Mouse (Mus musculus) natural killer cell, adult 2 months (primary cell): ENCODE data around the gene E330021D16Rik.

ENCODE experiments used
- DNase-seq, 2 experiments: peaks; one replicate each; pipeline ENCODE4 v3.0.0; 2022; ENCODE audit warnings: low spot score in 2 of 2

Gene E330021D16Rik

DNA sequence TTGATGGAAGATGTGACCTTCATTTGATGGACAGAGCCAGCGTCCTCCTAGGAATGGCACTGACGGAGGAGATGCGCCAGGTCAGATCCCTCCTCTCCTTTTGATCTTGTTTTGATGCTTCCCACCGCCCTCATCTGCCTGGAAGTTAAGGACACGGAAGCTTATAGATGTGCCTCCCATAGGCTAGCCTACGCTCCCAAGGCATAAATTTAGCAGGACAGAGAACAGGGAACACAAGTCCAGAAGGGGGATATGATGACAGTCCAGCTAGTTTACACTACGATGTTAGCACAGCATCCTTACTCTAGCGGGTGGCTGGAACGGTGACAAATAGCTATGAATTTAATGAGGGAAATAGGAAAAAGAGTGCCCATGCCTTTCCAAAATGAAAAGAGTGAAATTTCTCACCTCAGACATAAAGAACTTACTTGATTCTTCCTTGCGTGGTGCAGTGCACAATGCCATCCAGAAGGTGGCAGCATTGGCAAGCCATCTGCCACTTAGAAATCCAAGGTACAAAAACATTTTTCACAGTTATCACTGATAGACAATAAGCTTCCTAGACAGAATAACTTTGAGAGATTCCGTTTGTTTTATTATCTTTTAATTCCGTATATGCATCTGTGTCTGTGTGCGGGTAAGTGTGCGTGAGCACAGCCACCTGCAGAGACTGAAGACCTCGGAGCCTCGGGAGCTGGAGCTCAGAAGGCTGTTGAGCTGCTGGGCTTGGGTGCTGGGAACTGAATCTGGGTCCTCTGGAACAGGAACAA, 6.9 kb upstream of the E330021D16Rik start:
- peak; percentile 42 to 68 for DNase-seq

DNA sequence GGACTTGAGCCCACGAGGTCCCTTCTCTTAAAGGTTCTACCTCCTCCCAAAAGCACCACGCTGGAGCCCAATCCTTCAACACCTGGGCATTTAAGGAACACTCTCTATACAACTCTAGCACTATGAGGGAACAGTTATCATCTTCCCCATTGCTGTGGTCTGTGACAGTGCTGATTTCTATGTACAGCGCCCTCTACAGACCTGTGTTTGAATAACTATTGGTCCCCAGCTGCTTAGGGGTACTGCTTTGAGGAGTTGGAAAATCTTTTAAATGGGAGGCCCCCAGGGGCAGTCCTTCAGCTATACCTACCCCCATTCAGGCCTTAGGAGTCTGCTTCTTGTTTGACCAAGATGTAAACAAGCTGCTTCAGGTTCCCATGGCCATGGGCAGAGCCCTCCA, 5.7 kb upstream of the E330021D16Rik start:
- DNase-seq: peak; percentile 11 to 27

- no peak for DNase-seq
Observed at GRCm38 (mm10) chr6:136418889-136419835, 3.8 kb upstream of the E330021D16Rik start.

GRCm38 (mm10) chr6:136418333-136418848, 3.0 kb upstream of the E330021D16Rik start:
- DNase-seq: no peak

GRCm38 (mm10) chr6:136417864-136418263, 2.5 kb upstream of the E330021D16Rik start:
- DNase-seq: no peak

GRCm38 (mm10) chr6:136413856-136414362, 1.5 kb downstream of the E330021D16Rik start:
- no peak for DNase-seq

- no peak for DNase-seq
Observed at GRCm38 (mm10) chr6:136407608-136408192, 7.7 kb downstream of the E330021D16Rik start.

- no peak for DNase-seq
Observed at GRCm38 (mm10) chr6:136396860-136397259, 18.5 kb downstream of the E330021D16Rik start.

- no peak for DNase-seq
Observed at GRCm38 (mm10) chr6:136390262-136390661, 25.1 kb downstream of the E330021D16Rik start.

DNA sequence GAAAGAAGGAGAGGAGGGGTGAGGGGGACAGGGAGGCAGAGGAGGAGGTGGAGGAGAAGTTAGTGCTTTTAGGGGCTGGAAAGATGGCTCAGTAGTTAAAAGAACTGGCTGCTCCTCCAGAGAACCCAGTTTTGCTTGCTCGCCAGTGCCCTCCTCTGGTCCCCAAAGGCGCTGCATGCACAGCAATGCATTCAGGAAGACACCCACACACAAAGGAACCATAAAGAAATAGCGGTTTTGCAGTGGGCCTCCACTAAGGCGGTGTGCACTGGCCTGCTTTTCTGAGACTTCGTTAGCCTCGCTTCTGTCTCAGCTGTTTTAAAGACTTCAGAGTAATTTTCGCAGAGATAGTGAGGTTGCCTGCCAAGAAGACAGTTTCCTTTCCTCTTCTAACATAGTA, 30.1 kb downstream of the E330021D16Rik start:
- DNase-seq: no peak

- no peak for DNase-seq
Observed at GRCm38 (mm10) chr6:136383218-136383617, 32.2 kb downstream of the E330021D16Rik start.

GRCm38 (mm10) chr6:136376097-136376496, 39.3 kb downstream of the E330021D16Rik start:
- DNase-seq: no peak

DNA sequence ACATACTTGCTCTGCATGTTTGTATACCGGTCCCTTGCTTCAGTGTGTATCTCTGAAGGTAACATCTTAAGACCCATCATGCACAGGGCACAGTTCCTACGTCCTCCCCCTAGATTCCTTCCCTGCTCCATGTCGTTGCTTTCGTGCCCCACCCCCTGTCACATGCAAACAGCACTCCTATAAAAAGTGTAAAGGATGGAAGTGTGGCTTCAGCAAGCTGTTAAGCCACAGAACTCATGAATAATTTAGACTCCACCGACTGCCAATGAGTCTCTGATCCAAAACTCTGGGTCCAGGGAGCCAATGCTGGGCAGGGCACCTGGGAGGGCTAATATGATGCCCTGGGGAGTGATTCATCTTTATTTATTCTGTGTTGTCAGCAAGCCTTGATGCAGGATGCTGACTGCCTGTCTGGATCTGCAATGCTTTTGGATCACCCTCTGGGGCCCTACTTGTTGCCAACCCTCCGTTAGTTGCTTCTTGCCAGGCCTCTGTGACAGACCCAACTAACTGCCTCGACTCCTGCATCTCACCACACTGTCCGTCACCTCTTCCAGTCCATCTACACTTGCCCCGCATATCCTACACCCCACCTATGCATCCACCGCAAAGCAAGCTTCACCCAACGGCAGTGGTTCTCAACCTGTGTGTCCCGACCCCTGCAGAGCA, 50.8 kb downstream of the E330021D16Rik start:
- DNase-seq: no peak

DNA sequence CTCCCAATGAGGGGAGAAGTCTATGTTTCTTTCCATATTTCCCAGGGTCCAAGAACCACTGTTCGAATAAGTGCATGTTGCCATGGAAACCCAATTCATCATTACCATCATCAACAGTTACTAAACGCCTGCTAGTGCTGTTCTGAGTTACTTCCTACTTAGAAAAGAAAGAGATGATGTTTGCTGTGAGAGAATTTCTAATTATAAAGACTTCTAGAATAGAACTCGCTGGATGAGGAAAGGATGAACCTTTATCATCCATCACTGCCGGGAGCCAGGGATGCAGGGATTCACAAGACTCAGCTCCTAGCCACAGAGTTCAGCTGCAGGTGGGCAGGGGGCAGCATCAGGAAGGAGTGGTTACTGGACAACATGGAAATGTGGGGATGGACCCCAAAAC, 51.4 kb downstream of the E330021D16Rik start:
- DNase-seq: no peak

- no peak for DNase-seq
Observed at GRCm38 (mm10) chr6:136363313-136363712, 52.1 kb downstream of the E330021D16Rik start.

DNA sequence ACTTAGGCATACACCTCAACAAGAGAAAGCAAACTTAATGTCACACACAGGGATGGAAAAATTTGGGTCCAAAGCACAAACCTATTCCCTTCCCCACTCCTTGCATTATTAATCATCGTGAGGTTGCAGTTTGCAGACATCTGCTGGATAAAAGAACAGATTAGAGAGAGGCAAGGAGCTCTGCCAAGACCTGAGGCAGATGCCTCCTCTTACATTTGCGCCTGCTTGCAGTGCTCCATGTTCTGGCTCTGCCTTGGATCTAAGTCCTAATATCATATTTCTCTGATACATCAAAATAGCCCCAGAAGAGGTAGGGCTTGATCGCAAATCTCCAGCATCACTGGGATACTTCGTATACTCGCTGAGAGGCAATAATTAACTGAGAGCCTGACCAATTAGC, 56.9 kb downstream of the E330021D16Rik start:
- no peak for DNase-seq

DNA sequence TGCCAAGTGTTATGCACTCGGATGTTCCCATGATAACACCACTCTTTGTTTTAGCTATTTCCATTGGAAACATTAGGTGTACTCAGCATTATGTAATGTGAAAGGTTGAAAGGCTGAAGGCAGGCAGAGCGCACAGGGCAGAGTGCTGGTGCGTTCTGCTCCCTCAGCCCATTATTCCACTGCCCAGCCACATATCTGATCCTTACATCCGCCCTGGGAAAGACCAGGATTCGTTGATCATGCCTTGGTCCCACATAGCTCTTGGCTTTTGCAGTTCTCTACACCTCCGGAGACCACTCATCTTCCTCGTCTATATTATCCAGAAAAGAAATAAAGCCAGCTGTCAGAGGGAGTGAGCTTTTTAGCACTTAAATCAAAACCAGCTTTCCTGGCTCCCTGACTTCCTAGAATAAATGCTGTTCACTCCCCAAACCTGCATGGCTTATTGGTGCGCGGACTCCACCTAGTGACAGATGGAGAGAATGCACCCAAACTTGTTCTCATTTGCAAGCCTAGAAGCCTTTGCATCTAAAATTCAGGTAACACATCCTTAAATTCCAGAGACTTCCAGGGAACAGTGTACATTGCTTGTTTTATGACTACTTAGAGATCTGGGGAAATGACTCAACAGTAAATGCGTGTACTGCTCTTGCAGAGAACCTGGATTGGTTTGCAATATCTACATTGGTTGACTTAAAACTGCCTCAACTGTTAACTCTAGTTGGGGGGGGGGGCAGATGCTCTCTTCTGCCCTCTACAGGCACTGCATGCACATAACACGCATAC, 61.8 kb downstream of the E330021D16Rik start:
- no peak for DNase-seq
